Mouse (Mus musculus) ES-E14 (cell line): Measurements from ENCODE around the gene Ces1f. TPM values are rescaled to one million over a fixed set of nuclear protein-coding genes. Genes with fewer than 3 reads are reported as not detected.
"Not testable (repeated sequence)": the region's sequence is repeated elsewhere in the genome, so short reads cannot be mapped to it uniquely, and the experiment has no call there.

Experiments used
- DNase-seq: peaks from one replicate; pipeline ENCODE4 v3.0.0-alpha.2; 2013; ENCODE audit warnings: low read depth, low spot score
- H3K27ac ChIP-seq: 2 replicates; pipeline ENCODE4 v1.5.1; 2012; ENCODE audit warnings: low read depth, mild to moderate bottlenecking, low read length, moderate library complexity, mixed read lengths; ENCODE audit not compliant: poor library complexity, insufficient read depth, severe bottlenecking
- H3K36me3 ChIP-seq: 2 replicates; pipeline ENCODE4 v1.6.1; 2012; ENCODE audit warnings: mild to moderate bottlenecking, low read length, moderate library complexity, mixed read lengths; ENCODE audit not compliant: control insufficient read depth, poor library complexity, insufficient read depth, severe bottlenecking
- H3K4me1 ChIP-seq, 2 experiments: fragments of 150-350 bp in 1 of 2; sonication (generic) in 1 of 2; 2 replicates each; pipeline ENCODE4 v1.6.1; 2012; ENCODE audit warnings: low read length in 2 of 2, mild to moderate bottlenecking in 1 of 2, mixed read lengths in 1 of 2; ENCODE audit not compliant: control insufficient read depth in 2 of 2, insufficient read depth in 2 of 2, poor library complexity in 1 of 2
- H3K4me3 ChIP-seq, 2 experiments: fragments of 150-350 bp in 1 of 2; sonication (generic) in 1 of 2; 2 replicates each; pipeline ENCODE4 v1.5.1; 2012; ENCODE audit warnings: low read length in 2 of 2, low read depth in 1 of 2, mild to moderate bottlenecking in 1 of 2, mixed read lengths in 1 of 2; ENCODE audit not compliant: insufficient read depth in 1 of 2, poor library complexity in 1 of 2, severe bottlenecking in 1 of 2
- H3K9ac ChIP-seq: 2 replicates; pipeline ENCODE4 v1.6.1; 2012; ENCODE audit warnings: low read depth, mild to moderate bottlenecking, low read length, mixed read lengths; ENCODE audit not compliant: poor library complexity, insufficient read depth, severe bottlenecking
- H3K9me3 ChIP-seq: fragments of 150-350 bp; sonication (generic); 2 replicates; pipeline ENCODE4 v1.6.1; 2012; ENCODE audit warnings: low read depth, mild to moderate bottlenecking, low read length; ENCODE audit not compliant: control insufficient read depth, insufficient read depth
- CHD2 ChIP-seq: IDR thresholded peaks from 2 replicates; pipeline ENCODE4 v1.6.1; 2014; ENCODE audit warnings: mild to moderate bottlenecking, low read depth, low read length, inconsistent platforms
- HCFC1 ChIP-seq: IDR thresholded peaks from 2 replicates; pipeline ENCODE4 v1.6.1; 2012; ENCODE audit warnings: low read length, inconsistent platforms, borderline replicate concordance; ENCODE audit not compliant: insufficient read depth
- MAFK ChIP-seq: IDR thresholded peaks from 2 replicates; pipeline ENCODE4 v1.6.1; 2014; ENCODE audit warnings: mild to moderate bottlenecking, low read depth, low read length, inconsistent platforms; ENCODE audit not compliant: insufficient read depth
- ZC3H11A ChIP-seq: IDR thresholded peaks from 2 replicates; pipeline ENCODE4 v1.6.1; 2012; ENCODE audit warnings: low read depth, mild to moderate bottlenecking, inconsistent platforms, low read length, borderline replicate concordance
- ZNF384 ChIP-seq: IDR thresholded peaks from 2 replicates; pipeline ENCODE4 v1.6.1; 2012; ENCODE audit warnings: low read depth, low read length, inconsistent platforms
- in situ Hi-C, 2 experiments: fragments of 600-800 bp; cut with MboI; formaldehyde crosslinking; loops; one replicate each; pipeline ENCODE4 v1.15.1; 2025; ENCODE audit warnings: low sequenced_read_pairs in 2 of 2, inconsistent platforms in 1 of 2; ENCODE audit not compliant: unreplicated experiment in 2 of 2
- total RNA-seq: library from RNA; depleted of rRNA; stranded (reverse); fragments of 300-350 nt; gene quantifications from 2 replicates; pipeline ENCODE4 v1.2.3, GENCODE M21; 2012

Gene Ces1f
- total RNA-seq, 1 experiment, result not detected

DNA sequence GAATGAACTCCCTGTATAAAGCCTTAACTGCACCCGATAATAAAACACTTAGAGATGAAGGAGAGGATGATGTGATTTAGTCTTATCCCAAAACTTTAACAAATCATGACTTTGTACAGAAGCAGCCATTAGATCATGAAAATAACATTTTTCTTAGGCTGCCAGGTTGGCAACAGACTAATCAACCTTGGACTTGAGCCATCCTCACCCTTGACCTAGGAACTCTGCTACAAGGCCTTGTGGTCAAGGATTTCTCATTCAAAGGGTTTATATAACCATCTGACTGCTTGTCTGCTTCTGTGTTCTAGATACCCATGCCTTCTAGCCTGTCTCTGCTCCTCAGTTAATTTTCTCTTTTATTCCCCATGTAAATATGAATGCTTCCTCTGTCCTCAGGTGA, 44.8 kb downstream of the Ces1f start:
- no peak for DNase-seq
- Histone ChIP-seq H3K9me3 (no peaks in the 10 kb centered on the region), H3K36me3 (no peaks in the 10 kb centered on the region), H3K9ac (no peak overlapping the region), H3K4me1 (no peaks in the 10 kb centered on the region), H3K4me3 (no peak overlapping the region), H3K27ac (no peak overlapping the region)
- in situ Hi-C loops, result no loop called here
- TF ChIP-seq ZNF384 (no peak), HCFC1 (no peak), CHD2 (no peak), MAFK (no peak), ZC3H11A (no peak)

DNA sequence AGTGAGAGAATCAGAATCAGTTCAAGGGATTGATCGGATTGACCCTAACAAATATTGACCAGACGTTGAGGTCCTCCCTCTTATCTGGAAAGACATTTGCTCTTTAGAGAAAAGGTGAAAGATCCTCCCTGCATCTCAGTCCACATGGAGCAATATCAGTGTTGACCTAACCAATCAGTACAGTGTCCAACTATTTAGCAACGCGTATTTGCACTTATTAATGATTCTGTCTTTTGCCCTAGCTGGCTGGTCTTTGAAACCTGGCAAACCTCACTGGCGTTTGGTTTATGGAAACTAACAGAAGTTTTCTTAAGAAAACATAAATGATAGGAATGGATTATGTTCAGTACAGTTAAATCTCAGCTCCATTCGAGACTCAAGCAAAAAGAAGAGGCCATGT, 45.5 kb downstream of the Ces1f start:
- Histone ChIP-seq H3K4me1 (no peaks in the 10 kb centered on the region), H3K4me3 (no peak overlapping the region), H3K9me3 (no peaks in the 10 kb centered on the region), H3K27ac (no peak overlapping the region), H3K36me3 (no peaks in the 10 kb centered on the region), H3K9ac (no peak overlapping the region)
- in situ Hi-C loops, result no loop called here
- TF ChIP-seq ZNF384 (no peak), CHD2 (no peak), HCFC1 (no peak), MAFK (no peak), ZC3H11A (no peak)
- DNase-seq, result no peak

DNA sequence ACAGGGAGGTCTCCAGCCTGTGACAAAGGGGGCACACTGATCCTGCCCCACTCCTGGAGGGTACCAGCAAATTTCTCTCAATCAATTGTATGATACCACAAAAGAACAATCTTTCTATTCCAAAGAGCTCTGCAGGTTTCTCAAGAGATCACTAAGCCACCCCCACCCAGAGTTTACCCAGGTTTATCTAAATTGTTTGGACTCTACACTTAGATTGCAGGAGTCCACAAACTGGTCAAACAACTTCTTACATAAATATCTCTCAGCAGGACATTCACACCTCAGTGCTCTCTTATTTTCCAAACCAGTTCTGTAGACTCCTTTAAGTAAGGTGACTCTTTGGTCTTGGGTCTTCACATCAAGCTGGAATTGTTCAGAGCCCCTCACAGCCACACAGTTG, 50.1 kb downstream of the Ces1f start, which contains the start of gene Ces1e:
Gene Ces1e, minus strand, starts transcription at position 174 of the 400 bp plus-strand sequence.
- TF ChIP-seq ZC3H11A (no peak), MAFK (no peak), HCFC1 (no peak), CHD2 (no peak), ZNF384 (no peak)
- in situ Hi-C loops, result no loop called here
- no peaks in the 10 kb centered on the region for H3K9me3 ChIP-seq
- DNase-seq, result no peak
- no peaks in the 10 kb centered on the region for H3K4me1 ChIP-seq
- H3K9ac ChIP-seq, result no peak within 1 kb of the TSS
- no peak within 1 kb of the TSS for H3K4me3 ChIP-seq
- H3K36me3 ChIP-seq, result no peaks in the 10 kb centered on the region
- H3K27ac ChIP-seq, result no peak within 1 kb of the TSS

DNA sequence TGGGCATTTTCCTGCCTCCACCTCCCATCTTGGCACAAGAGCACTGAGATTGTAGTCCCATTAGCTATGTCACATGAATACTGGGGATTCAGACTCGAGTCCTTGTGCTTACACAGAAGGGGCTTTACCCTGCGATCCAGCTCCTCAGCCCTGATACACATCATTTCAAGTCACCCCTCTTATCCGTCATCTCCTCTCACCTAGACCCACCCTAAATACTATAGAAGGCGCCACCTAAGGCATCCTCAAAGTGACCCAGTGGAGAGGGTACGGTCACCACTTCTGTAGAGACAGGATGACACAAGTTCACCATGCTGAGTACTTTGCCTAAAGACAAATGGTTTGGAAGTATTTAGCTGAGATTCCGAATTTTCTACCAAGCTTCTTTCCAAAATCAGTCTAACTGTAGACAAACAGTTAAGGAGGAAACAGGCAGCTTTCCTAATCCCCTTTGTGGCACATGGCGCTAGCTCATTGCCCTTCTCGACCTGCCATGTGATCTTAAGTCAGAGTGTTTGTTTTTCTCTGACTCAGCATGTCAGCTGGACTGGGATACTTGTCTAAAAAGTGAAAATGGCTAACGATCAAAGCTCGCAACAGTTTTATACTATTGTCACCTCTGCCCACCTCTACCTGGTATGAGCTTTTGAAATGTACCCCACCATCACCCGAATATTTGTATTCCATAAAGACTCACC, 50.7 kb downstream of the Ces1f start:
- Histone ChIP-seq H3K36me3 (no peaks in the 10 kb centered on the region), H3K4me3 (no peak overlapping the region), H3K27ac (no peak overlapping the region), H3K4me1 (no peaks in the 10 kb centered on the region), H3K9ac (no peak overlapping the region), H3K9me3 (no peaks in the 10 kb centered on the region)
- TF ChIP-seq HCFC1 (no peak), MAFK (no peak), CHD2 (no peak), ZC3H11A (no peak), ZNF384 (no peak)
- in situ Hi-C loops, result no loop called here
- DNase-seq, result no peak

DNA sequence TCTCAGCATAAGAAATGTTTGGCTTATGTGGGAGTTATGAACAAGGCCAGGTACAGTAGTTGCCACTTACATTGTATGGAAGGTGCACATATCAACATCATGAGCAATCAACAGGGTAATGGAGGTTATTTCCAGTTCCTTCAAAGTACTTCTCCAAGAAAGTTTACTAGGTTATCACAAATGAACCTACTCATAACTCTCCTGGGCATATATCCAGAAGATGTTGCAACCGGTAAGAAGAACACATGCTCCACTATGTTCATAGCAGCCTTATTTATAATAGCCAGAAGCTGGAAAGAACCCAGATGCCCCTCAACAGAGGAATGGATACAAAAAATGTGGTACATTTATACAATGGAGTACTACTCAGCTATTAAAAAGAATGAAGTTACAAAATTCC, 53.1 kb downstream of the Ces1f start:
- H3K4me1 ChIP-seq, H3K9me3 ChIP-seq, DNase-seq, H3K36me3 ChIP-seq, in situ Hi-C loops, H3K27ac ChIP-seq, H3K9ac ChIP-seq, H3K4me3 ChIP-seq: not testable (repeated sequence)
